Mouse (Mus musculus) MEL (cell line): ENCODE measurements at regions not wholly inside any gene's neighbourhood (a gene's known extent, or its start where the extent isn't known, plus 50 kb on each side); places are given as distances from the start of the nearest gene placed in this dataset.

Experiments used
- DNase-seq: peaks from one replicate; pipeline ENCODE4 v3.0.0; 2011; ENCODE audit warnings: low read depth, low spot score
- H3K27ac ChIP-seq: 2 replicates; pipeline ENCODE4 v1.5.1; 2012; ENCODE audit warnings: low read depth, mild to moderate bottlenecking, control low read depth, low read length, moderate library complexity; ENCODE audit not compliant: control insufficient read depth
- H3K27me3 ChIP-seq, 2 experiments: fragments of 150-350 bp in 1 of 2; sonication (generic) in 1 of 2; 2 replicates each; pipeline ENCODE4 v1.6.1; 2012; ENCODE audit warnings: low read length in 2 of 2, mild to moderate bottlenecking in 2 of 2, improper control_type of control experiment in 1 of 2, moderate library complexity in 1 of 2; ENCODE audit not compliant: insufficient read depth in 2 of 2, control insufficient read depth in 1 of 2
- H3K36me3 ChIP-seq, 2 experiments: 2 replicates each; pipeline ENCODE4 v1.6.1; 2012 to 2014; ENCODE audit warnings: low read length in 2 of 2, improper control_type of control experiment in 1 of 2, inconsistent platforms in 1 of 2, mild to moderate bottlenecking in 1 of 2; ENCODE audit not compliant: insufficient read depth in 2 of 2, control insufficient read depth in 1 of 2
- H3K4me1 ChIP-seq, 2 experiments: fragments of 150-350 bp in 1 of 2; sonication (generic) in 1 of 2; 2 replicates each; pipeline ENCODE4 v1.6.1; 2012; ENCODE audit warnings: low read length in 2 of 2, improper control_type of control experiment in 1 of 2, mild to moderate bottlenecking in 1 of 2; ENCODE audit not compliant: insufficient read depth in 2 of 2, control insufficient read depth in 1 of 2
- H3K4me3 ChIP-seq, 2 experiments: fragments of 150-350 bp in 1 of 2; sonication (generic) in 1 of 2; 2 replicates each; pipeline ENCODE4 v1.5.1; 2012; ENCODE audit warnings: low read depth in 2 of 2, low read length in 2 of 2, mild to moderate bottlenecking in 2 of 2, moderate library complexity in 2 of 2, control low read depth in 1 of 2, improper control_type of control experiment in 1 of 2; ENCODE audit not compliant: control insufficient read depth in 1 of 2, insufficient read depth in 1 of 2
- H3K79me2 ChIP-seq: 2 replicates; pipeline ENCODE4 v1.6.1; 2012; ENCODE audit warnings: mild to moderate bottlenecking, low read length, moderate library complexity; ENCODE audit not compliant: control insufficient read depth, poor library complexity, insufficient read depth
- H3K9ac ChIP-seq: 2 replicates; pipeline ENCODE4 v1.6.1; 2012; ENCODE audit warnings: low read depth, mild to moderate bottlenecking, control low read depth, low read length, moderate library complexity; ENCODE audit not compliant: control insufficient read depth, poor library complexity, severe bottlenecking
- H3K9me3 ChIP-seq: fragments of 150-350 bp; sonication (generic); replicated peaks from 2 replicates; pipeline ENCODE4 v1.6.1; 2012; ENCODE audit warnings: mild to moderate bottlenecking, low read length, improper control_type of control experiment, moderate library complexity; ENCODE audit not compliant: insufficient read depth
- CHD1 ChIP-seq: IDR thresholded peaks from 2 replicates; pipeline ENCODE4 v1.6.1; 2012; ENCODE audit warnings: low read depth, mild to moderate bottlenecking, inconsistent platforms, low read length, improper control_type of control experiment
- CHD2 ChIP-seq: IDR thresholded peaks from 2 replicates; pipeline ENCODE4 v1.6.1; 2011; ENCODE audit warnings: low read length, improper control_type of control experiment
- CTCF ChIP-seq, 3 experiments: IDR thresholded peaks in 2 of 3; conservative IDR thresholded peaks in 1 of 3; 2 replicates each; pipeline ENCODE4 v1.5.1; 2011 to 2012; ENCODE audit warnings: low read length in 3 of 3, low read depth in 2 of 3, mild to moderate bottlenecking in 2 of 3, improper control_type of control experiment in 1 of 3, inconsistent platforms in 1 of 3, mixed read lengths in 1 of 3, moderate library complexity in 1 of 3; ENCODE audit not compliant: control insufficient read depth in 1 of 3, insufficient read depth in 1 of 3, poor library complexity in 1 of 3, severe bottlenecking in 1 of 3
- E2F4 ChIP-seq: IDR thresholded peaks from 2 replicates; pipeline ENCODE4 v1.6.1; 2011; ENCODE audit warnings: low read depth, low read length, improper control_type of control experiment, borderline replicate concordance
- ELF1 ChIP-seq: IDR thresholded peaks from 2 replicates; pipeline ENCODE4 v1.6.1; 2014; ENCODE audit warnings: low read depth, mild to moderate bottlenecking, inconsistent platforms, low read length, improper control_type of control experiment, moderate library complexity
- EP300 ChIP-seq, 2 experiments: IDR thresholded peaks; 2 replicates each; pipeline ENCODE4 v1.6.1; 2011; ENCODE audit warnings: improper control_type of control experiment in 2 of 2, low read length in 2 of 2, low read depth in 1 of 2, mild to moderate bottlenecking in 1 of 2
- ETS1 ChIP-seq: IDR thresholded peaks from 2 replicates; pipeline ENCODE4 v1.6.1; 2012; ENCODE audit warnings: low read depth, mild to moderate bottlenecking, inconsistent platforms, low read length, improper control_type of control experiment, moderate library complexity
- GABPA ChIP-seq: IDR thresholded peaks from 2 replicates; pipeline ENCODE4 v1.6.1; 2012; ENCODE audit warnings: low read depth, mild to moderate bottlenecking, inconsistent platforms, low read length, improper control_type of control experiment, moderate library complexity
- GATA1 ChIP-seq: IDR thresholded peaks from 2 replicates; pipeline ENCODE4 v1.6.1; 2011; ENCODE audit warnings: low read depth, low read length, improper control_type of control experiment
- HCFC1 ChIP-seq: IDR thresholded peaks from 2 replicates; pipeline ENCODE4 v1.6.1; 2012; ENCODE audit warnings: low read depth, mild to moderate bottlenecking, inconsistent platforms, low read length, improper control_type of control experiment, moderate library complexity
- JUND ChIP-seq: IDR thresholded peaks from 2 replicates; pipeline ENCODE4 v1.6.1; 2011; ENCODE audit warnings: low read depth, mild to moderate bottlenecking, improper control_type of control experiment, low read length
- KAT2A ChIP-seq: conservative IDR thresholded peaks from 2 replicates; pipeline ENCODE4 v1.6.1; 2012; ENCODE audit warnings: low read depth, low read length, improper control_type of control experiment, inconsistent platforms
- MAFK ChIP-seq: IDR thresholded peaks from 2 replicates; pipeline ENCODE4 v1.6.1; 2011; ENCODE audit warnings: low read depth, mild to moderate bottlenecking, low read length, improper control_type of control experiment, borderline replicate concordance
- MAX ChIP-seq: IDR thresholded peaks from 2 replicates; pipeline ENCODE4 v1.6.1; 2011; ENCODE audit warnings: low read length, improper control_type of control experiment
- MAZ ChIP-seq: IDR thresholded peaks from 2 replicates; pipeline ENCODE4 v1.6.1; 2012; ENCODE audit warnings: low read depth, mild to moderate bottlenecking, inconsistent platforms, low read length, improper control_type of control experiment
- MEF2A ChIP-seq: IDR thresholded peaks from 2 replicates; pipeline ENCODE4 v1.6.1; 2014; ENCODE audit warnings: low read depth, mild to moderate bottlenecking, inconsistent platforms, low read length, improper control_type of control experiment; ENCODE audit not compliant: poor library complexity, insufficient replicate concordance, severe bottlenecking; ENCODE audit errors: extremely low read depth
- MXI1 ChIP-seq: IDR thresholded peaks from 2 replicates; pipeline ENCODE4 v1.6.1; 2011; ENCODE audit warnings: mild to moderate bottlenecking, low read depth, low read length, improper control_type of control experiment
- MYB ChIP-seq: IDR thresholded peaks from 2 replicates; pipeline ENCODE4 v1.6.1; 2011; ENCODE audit warnings: mild to moderate bottlenecking, low read depth, low read length, improper control_type of control experiment
- MYC ChIP-seq: IDR thresholded peaks from 2 replicates; pipeline ENCODE4 v1.6.1; 2011; ENCODE audit warnings: low read depth, mild to moderate bottlenecking, low read length, improper control_type of control experiment, moderate library complexity
- NELFE ChIP-seq: IDR thresholded peaks from 2 replicates; pipeline ENCODE4 v1.6.1; 2011; ENCODE audit warnings: low read depth, low read length, improper control_type of control experiment
- NRF1 ChIP-seq: IDR thresholded peaks from 2 replicates; pipeline ENCODE4 v1.6.1; 2014; ENCODE audit warnings: low read depth, mild to moderate bottlenecking, inconsistent platforms, low read length, improper control_type of control experiment, moderate library complexity; ENCODE audit not compliant: poor library complexity, insufficient read depth, severe bottlenecking
- POLR2A ChIP-seq, 2 experiments: IDR thresholded peaks; 2 replicates each; pipeline ENCODE4 v1.6.1; 2011 to 2012; ENCODE audit warnings: low read length in 2 of 2, mild to moderate bottlenecking in 2 of 2, control low read depth in 1 of 2, improper control_type of control experiment in 1 of 2, low read depth in 1 of 2, moderate library complexity in 1 of 2; ENCODE audit not compliant: control insufficient read depth in 1 of 2, insufficient read depth in 1 of 2, poor library complexity in 1 of 2
- POLR2AphosphoS2 ChIP-seq: IDR thresholded peaks from 2 replicates; pipeline ENCODE4 v1.6.1; 2011; ENCODE audit warnings: low read length, improper control_type of control experiment
- POLR2AphosphoS5 ChIP-seq: IDR thresholded peaks from 2 replicates; pipeline ENCODE4 v1.6.1; 2012; ENCODE audit warnings: low read depth, borderline replicate concordance, mild to moderate bottlenecking, inconsistent platforms, low read length, moderate library complexity, mixed read lengths
- RAD21 ChIP-seq: IDR thresholded peaks from 2 replicates; pipeline ENCODE4 v1.6.1; 2011; ENCODE audit warnings: mild to moderate bottlenecking, low read depth, low read length, improper control_type of control experiment
- RCOR1 ChIP-seq: IDR thresholded peaks from 2 replicates; pipeline ENCODE4 v1.6.1; 2012; ENCODE audit warnings: low read depth, mild to moderate bottlenecking, inconsistent platforms, low read length, improper control_type of control experiment
- SIN3A ChIP-seq: IDR thresholded peaks from 2 replicates; pipeline ENCODE4 v1.6.1; 2012; ENCODE audit warnings: low read length, improper control_type of control experiment, inconsistent platforms
- SMC3 ChIP-seq: IDR thresholded peaks from 2 replicates; pipeline ENCODE4 v1.6.1; 2011; ENCODE audit warnings: low read depth, low read length, improper control_type of control experiment
- TAL1 ChIP-seq: IDR thresholded peaks from 2 replicates; pipeline ENCODE4 v1.6.1; 2012; ENCODE audit warnings: mild to moderate bottlenecking, inconsistent platforms, low read length, moderate library complexity, mixed read lengths
- TBP ChIP-seq: IDR thresholded peaks from 2 replicates; pipeline ENCODE4 v1.8.0; 2011; ENCODE audit warnings: low read depth, low read length, improper control_type of control experiment
- TCF12 ChIP-seq: IDR thresholded peaks from 2 replicates; pipeline ENCODE4 v1.6.1; 2014; ENCODE audit warnings: low read depth, mild to moderate bottlenecking, inconsistent platforms, low read length, improper control_type of control experiment, moderate library complexity
- UBTF ChIP-seq: IDR thresholded peaks from 2 replicates; pipeline ENCODE4 v1.6.1; 2012; ENCODE audit warnings: low read depth, mild to moderate bottlenecking, inconsistent platforms, low read length, improper control_type of control experiment, moderate library complexity, borderline replicate concordance; ENCODE audit not compliant: insufficient read depth
- USF1 ChIP-seq: IDR thresholded peaks from 2 replicates; pipeline ENCODE4 v1.6.1; 2014; ENCODE audit warnings: low read depth, mild to moderate bottlenecking, inconsistent platforms, low read length, improper control_type of control experiment, moderate library complexity
- USF2 ChIP-seq, 2 experiments: IDR thresholded peaks; 2 replicates each; pipeline ENCODE4 v1.6.1; 2011 to 2012; ENCODE audit warnings: improper control_type of control experiment in 2 of 2, low read length in 2 of 2, borderline replicate concordance in 1 of 2, inconsistent platforms in 1 of 2, low read depth in 1 of 2, mild to moderate bottlenecking in 1 of 2; ENCODE audit not compliant: insufficient read depth in 1 of 2
- ZC3H11A ChIP-seq: IDR thresholded peaks from 2 replicates; pipeline ENCODE4 v1.6.1; 2012; ENCODE audit warnings: low read depth, mild to moderate bottlenecking, inconsistent platforms, low read length, improper control_type of control experiment
- ZKSCAN1 ChIP-seq: IDR thresholded peaks from 2 replicates; pipeline ENCODE4 v1.6.1; 2012; ENCODE audit warnings: low read depth, mild to moderate bottlenecking, inconsistent platforms, low read length, improper control_type of control experiment, moderate library complexity
- ZMIZ1 ChIP-seq: IDR thresholded peaks from 2 replicates; pipeline ENCODE4 v1.6.1; 2012; ENCODE audit warnings: low read depth, mild to moderate bottlenecking, inconsistent platforms, low read length, improper control_type of control experiment, moderate library complexity
- ZNF384 ChIP-seq: IDR thresholded peaks from 2 replicates; pipeline ENCODE4 v1.6.1; 2012; ENCODE audit warnings: low read depth, mild to moderate bottlenecking, inconsistent platforms, low read length, improper control_type of control experiment

GRCm38 (mm10) chr14:80215960-80216552 lies 232.2 kb downstream of the Olfm4 start:
- peak; percentile 78 for DNase-seq
- Histone ChIP-seq H3K4me3 (no peak overlapping the region), H3K27me3 (no peaks in the 10 kb centered on the region), H3K79me2 (no peaks in the 10 kb centered on the region), H3K9ac (no peak overlapping the region), H3K36me3 (no peaks in the 10 kb centered on the region), H3K9me3 (no peaks in the 10 kb centered on the region), H3K4me1 (no peaks in the 10 kb centered on the region), H3K27ac (no peak overlapping the region)
- TF ChIP-seq MYB (no peak), JUND (no peak), UBTF (no peak), SIN3A (peak; percentile 86), ZKSCAN1 (no peak), RCOR1 (no peak), ETS1 (no peak), GABPA (no peak), POLR2AphosphoS5 (no peak), ZMIZ1 (no peak), CHD1 (no peak), SMC3 (peak; percentile 71), MAZ (no peak), CHD2 (no peak), GATA1 (no peak), ELF1 (no peak), NRF1 (no peak), USF1 (no peak), MXI1 (peak; percentile 68; the same call in 1 of the 2 replicates), TBP (no peak), MYC (no peak), USF2 (IDR thresholded peaks at IDR 0.05; ENCODE audit: borderline replicate concordance in 1 of 2, insufficient read depth in 1 of 2, low read depth in 1 of 2, low read length in 2 of 2) (no peak), MAX (no peak), ZC3H11A (peak; percentile 70), TAL1 (no peak), MEF2A (no peak), HCFC1 (0 out of 2 replicates have a peak, but pooled peaks have one; percentile 19), KAT2A (no peak), E2F4 (no peak), POLR2A (IDR thresholded peaks at IDR 0.05; ENCODE audit: control insufficient read depth in 1 of 2, insufficient read depth in 1 of 2, low read depth in 1 of 2, low read length in 2 of 2, poor library complexity in 1 of 2) (no peak), EP300 (IDR thresholded peaks at IDR 0.05; ENCODE audit: low read depth in 1 of 2, low read length in 2 of 2) (no peak), MAFK (no peak), NELFE (no peak), ZNF384 (no peak), POLR2AphosphoS2 (no peak), RAD21 (peak; percentile 84), CTCF (IDR thresholded peaks at IDR 0.05 in 2 of 3, conservative IDR thresholded peaks at IDR 0.05 in 1 of 3; ENCODE audit: control insufficient read depth in 1 of 3, insufficient read depth in 1 of 3, low read depth in 2 of 3, low read length in 3 of 3, poor library complexity in 1 of 3, severe bottlenecking in 1 of 3) (peak; percentile 49 to 98 (median 79)), TCF12 (no peak)
